Mouse (Mus musculus) stomach, postnatal 0 days (tissue): ENCODE results near the gene Rif1.

ENCODE experiments used
- CTCF ChIP-seq: IDR thresholded peaks from 2 replicates; pipeline ENCODE4 v1.5.1; 2016; ENCODE audit warnings: antibody characterized with exemption, low read depth, mild to moderate bottlenecking, moderate library complexity
- EP300 ChIP-seq: optimal IDR thresholded peaks from 2 replicates; pipeline ENCODE3; 2016; ENCODE audit warnings: antibody characterized with exemption

- TF ChIP-seq CTCF = no peak
- TF ChIP-seq EP300 = no peak
Measured at GRCm38 (mm10) chr2:52057099-52057498, 15.5 kb upstream of the Rif1 start.
